Comparison of ENCODE assay signal across 13 mouse cellular contexts in the genomic region with DNA sequence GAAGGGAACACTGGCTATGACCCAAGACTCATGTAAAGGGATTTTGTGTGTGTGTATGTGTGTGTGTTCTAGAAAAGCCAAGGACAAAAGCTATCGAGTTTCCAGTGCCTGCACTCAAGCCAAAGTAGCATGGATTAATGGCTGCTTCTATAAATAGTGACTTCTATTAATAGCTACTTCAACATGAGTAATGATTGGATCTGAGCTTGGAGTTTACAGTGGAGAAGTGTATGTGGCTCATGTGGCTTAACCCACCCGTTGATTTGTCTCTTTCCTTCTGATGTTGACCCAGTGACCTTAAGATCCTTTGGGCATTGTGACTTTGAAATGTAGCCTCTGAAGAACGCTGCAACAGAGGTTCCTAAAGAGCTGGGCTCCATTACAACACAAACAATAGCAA. TPM values are rescaled to one million over a fixed set of nuclear protein-coding genes. Genes with fewer than 3 reads are reported as not detected.
DNase-seq lines count a peak whose midpoint lies in the region; ATAC-seq and TF ChIP-seq lines count a peak whose summit lies in the region.
"Had no signal": no experiment of that assay in that cellular context is flagged by ENCODE, and none has a peak within 500 bp of the region (broad histone marks: within the 10 kb centered on the region; RNA-seq: fewer than 3 reads in every experiment).

No protein-coding gene starts in this region.

- no peak for ATAC-seq in G1E (ENCODE audit: extremely low read depth, insufficient number of reproducible peaks, low FRiP score, poor library complexity, severe bottlenecking)

- no peak for TF ChIP-seq EP300 in heart, adult 2 months (IDR thresholded peaks at IDR 0.05; ENCODE audit: insufficient read depth, low read depth, low read length)

- no peak overlapping the region for H3K9ac ChIP-seq in heart, adult 2 months (ENCODE audit: low read depth, low read length)
- H3K9ac ChIP-seq: limb, embryonic 12.5 days had no signal

- H3K27ac ChIP-seq in heart, adult 2 months: peak overlapping the region; percentile 48
- H3K27ac ChIP-seq: hindbrain, embryonic 10.5 days; limb, embryonic 12.5 days; macrophage had no signal

- TF ChIP-seq POLR2A in heart, adult 2 months (IDR thresholded peaks at IDR 0.05; ENCODE audit: insufficient read depth, low read depth, low read length): no peak

- no peaks in the 10 kb centered on the region for H3K79me2 ChIP-seq in heart, adult 2 months (replicated peaks; ENCODE audit: control insufficient read depth, insufficient read depth, low read length)

- TF ChIP-seq CTCF in heart, adult 2 months (IDR thresholded peaks at IDR 0.05): no peak
- no peak for TF ChIP-seq CTCF in G1E (IDR thresholded peaks at IDR 0.05; ENCODE audit: low read depth, low read length)

- peaks cover 6% of the 10 kb centered on the region for H3K4me1 ChIP-seq in heart, adult 2 months (ENCODE audit: control insufficient read depth, insufficient read depth, low read length)
- H3K4me1 ChIP-seq in G1E (ENCODE audit: insufficient read depth, low read depth, low read length): peaks cover 44% of the 10 kb centered on the region
- H3K4me1 ChIP-seq: hindbrain, embryonic 10.5 days; limb, embryonic 12.5 days had no signal

- 0 out of 2 replicates have a peak, but pooled peaks cover 3% of the 10 kb centered on the region for H3K9me3 ChIP-seq in G1E (replicated peaks)
- H3K9me3 ChIP-seq: hindbrain, embryonic 10.5 days; limb, embryonic 12.5 days had no signal

- H3K4me3 ChIP-seq in heart, adult 2 months: no peak overlapping the region
- H3K4me3 ChIP-seq in G1E (ENCODE audit: low read depth, low read length): peak overlapping the region; percentile 2; the same call in 1 of the 2 replicates
- H3K4me3 ChIP-seq: hindbrain, embryonic 10.5 days; limb, embryonic 12.5 days had no signal

- DNase-seq in heart, adult 2 months: no peak
- no peak for DNase-seq in heart, postnatal 36 days
- DNase-seq in G1E (ENCODE audit: low spot score): no peak
- peak; percentile 8 for DNase-seq in adipocyte (ENCODE audit: low spot score)
- peak; percentile 21 to 31 for DNase-seq in heart, postnatal 10 days
- DNase-seq in layer of hippocampus, adult 9-11 months: no peak
- no peak for DNase-seq in c-Kit-positive CD71-positive TER-119-positive erythroid progenitor cells, embryonic 14.5 days (ENCODE audit: low spot score)
- DNase-seq: adrenal gland, adult 8-10 months; right cerebral cortex, postnatal 14 days had no signal

- H3K36me3 ChIP-seq in heart, adult 2 months (ENCODE audit: control insufficient read depth, insufficient read depth, low read length): peaks cover 6% of the 10 kb centered on the region
- no peaks in the 10 kb centered on the region for H3K36me3 ChIP-seq in G1E (replicated peaks)
- H3K36me3 ChIP-seq: hindbrain, embryonic 10.5 days; limb, embryonic 12.5 days had no signal

- H3K27me3 ChIP-seq in heart, adult 2 months (ENCODE audit: control insufficient read depth, insufficient read depth, low read length): no peaks in the 10 kb centered on the region
- no peaks in the 10 kb centered on the region for H3K27me3 ChIP-seq in G1E (ENCODE audit: insufficient read depth, low read length)
- H3K27me3 ChIP-seq: limb, embryonic 12.5 days had no signal

- 4% methylated on average over 3 of the region's 3 CpGs for WGBS in heart, adult 2 months

- intact Hi-C loops in heart, adult 2 months (cut with DNase I): no loop called here
- intact Hi-C loops in heart, postnatal 36 days (cut with DNase I): no loop called here
- intact Hi-C loops in heart, postnatal 10 days (cut with DNase I): loop anchor here (5.0 kb wide), 1 partner anchor 274 kb away; no protein-coding TSS in a partner anchor

RNA-seq across cellular contexts. Expression of gene Otoa, which starts 29.9 kb away (rescaled TPM):
- total RNA-seq in heart, adult 2 months (2021): under 1 TPM in 1 of 2 experiments, not detected in 1; 0.30 TPM
- 0.10 TPM in 1 of 2 replicates, not detected in the other for polyA plus RNA-seq in heart, adult 2 months (2012; rRNA removed)
- total RNA-seq in heart, postnatal 36 days (2021): not detected
- 0.34 and 0.75 TPM in 2 replicates for total RNA-seq in G1E (2014; fragmentation: Nextera tagmentation)
- 0.82 and 0.87 TPM in 2 replicates for total RNA-seq in G1E (2017)
- 0.43 and 0.50 TPM in 2 replicates for polyA plus RNA-seq in G1E (2012)
- total RNA-seq in heart, postnatal 10 days (2021): 1 to 10 TPM; 2.3 to 4.9 TPM
- polyA plus RNA-seq: macrophage had no signal

RNA-seq across cellular contexts. Expression of gene Igsf6, which starts 36.9 kb away (rescaled TPM):
- 1 to 10 TPM in 1 of 2 experiments, under 1 TPM in 1; 0.98 to 1.5 TPM for total RNA-seq in heart, adult 2 months (2021)
- 0.76 TPM in 2 replicates for polyA plus RNA-seq in heart, adult 2 months (2012; rRNA removed)
- total RNA-seq in heart, postnatal 36 days (2021): 1 to 10 TPM; 1.5 to 2.9 TPM
- total RNA-seq in G1E (2014; fragmentation: Nextera tagmentation): 0.97 TPM in 1 of 2 replicates, not detected in the other
- 0.06 and 0.33 TPM in 2 replicates for total RNA-seq in G1E (2017)
- polyA plus RNA-seq in G1E (2012): 0.07 and 0.10 TPM in 2 replicates
- total RNA-seq in heart, postnatal 10 days (2021): 1 to 10 TPM in 1 of 2 experiments, under 1 TPM in 1; 0.72 to 1.2 TPM
- total RNA-seq: CH12.LX had no signal

Comparison
In these comparisons a context has a peak if more than half of its experiments do, and no peak if none do; other contexts are left out.
1. DNase-seq: peak in adipocyte (single experiment) and heart, postnatal 10 days (2 of 2); none in heart, adult 2 months (0 of 2), heart, postnatal 36 days (0 of 2), G1E (single experiment), layer of hippocampus, adult 9-11 months (single experiment) and c-Kit-positive CD71-positive TER-119-positive erythroid progenitor cells, embryonic 14.5 days (single experiment).